ENCODE assay signal across 12 mouse cellular contexts in genomic region chr3:102211340-102211739, GRCm38 (mm10).
"Had no signal": no experiment of that assay in that cellular context is flagged by ENCODE, and none has a peak within 500 bp of the region (broad histone marks: within the 10 kb centered on the region; RNA-seq: fewer than 3 reads in every experiment).

No protein-coding gene starts in this region.

- H3K9me3 ChIP-seq: kidney, embryonic 15.5 days; limb, embryonic 13.5 days; liver, embryonic 13.5 days; neural tube, embryonic 12.5 days; neural tube, embryonic 15.5 days; stomach, embryonic 15.5 days had no signal

- H3K4me3 ChIP-seq: kidney, embryonic 15.5 days; limb, embryonic 13.5 days; liver, embryonic 13.5 days; neural tube, embryonic 12.5 days; neural tube, embryonic 15.5 days; stomach, embryonic 15.5 days had no signal

- H3K36me3 ChIP-seq: kidney, embryonic 15.5 days; limb, embryonic 13.5 days; liver, embryonic 13.5 days; neural tube, embryonic 12.5 days; neural tube, embryonic 15.5 days; stomach, embryonic 15.5 days had no signal

- H3K27ac ChIP-seq: kidney, embryonic 15.5 days; limb, embryonic 13.5 days; liver, embryonic 13.5 days; neural tube, embryonic 12.5 days; neural tube, embryonic 15.5 days; stomach, embryonic 15.5 days had no signal

- H3K4me2 ChIP-seq: kidney, embryonic 15.5 days; limb, embryonic 13.5 days; liver, embryonic 13.5 days; midbrain, embryonic 11.5 days; neural tube, embryonic 12.5 days; neural tube, embryonic 15.5 days; stomach, embryonic 15.5 days had no signal

- H3K9ac ChIP-seq: kidney, embryonic 15.5 days; limb, embryonic 13.5 days; liver, embryonic 13.5 days; neural tube, embryonic 12.5 days; neural tube, embryonic 15.5 days; stomach, embryonic 15.5 days had no signal

- H3K4me1 ChIP-seq: kidney, embryonic 15.5 days; limb, embryonic 13.5 days; liver, embryonic 13.5 days; neural tube, embryonic 12.5 days; neural tube, embryonic 15.5 days; stomach, embryonic 15.5 days had no signal

- DNase-seq: kidney, postnatal 14 days; lung, adult 2 months; midbrain, embryonic 14.5 days; right cerebral cortex, adult 18-20 months; right cerebral cortex, postnatal 14 days had no signal
